Mouse (Mus musculus): ENCODE measurements around the gene Trnau1ap.
A peak's percentile ranks its signal among the peaks of the same experiment; 100 is the strongest.
"Not testable (repeated sequence)": the region's sequence is repeated elsewhere in the genome, so short reads cannot be mapped to it uniquely, and the experiment has no call there.

Trnau1ap gene

DNA sequence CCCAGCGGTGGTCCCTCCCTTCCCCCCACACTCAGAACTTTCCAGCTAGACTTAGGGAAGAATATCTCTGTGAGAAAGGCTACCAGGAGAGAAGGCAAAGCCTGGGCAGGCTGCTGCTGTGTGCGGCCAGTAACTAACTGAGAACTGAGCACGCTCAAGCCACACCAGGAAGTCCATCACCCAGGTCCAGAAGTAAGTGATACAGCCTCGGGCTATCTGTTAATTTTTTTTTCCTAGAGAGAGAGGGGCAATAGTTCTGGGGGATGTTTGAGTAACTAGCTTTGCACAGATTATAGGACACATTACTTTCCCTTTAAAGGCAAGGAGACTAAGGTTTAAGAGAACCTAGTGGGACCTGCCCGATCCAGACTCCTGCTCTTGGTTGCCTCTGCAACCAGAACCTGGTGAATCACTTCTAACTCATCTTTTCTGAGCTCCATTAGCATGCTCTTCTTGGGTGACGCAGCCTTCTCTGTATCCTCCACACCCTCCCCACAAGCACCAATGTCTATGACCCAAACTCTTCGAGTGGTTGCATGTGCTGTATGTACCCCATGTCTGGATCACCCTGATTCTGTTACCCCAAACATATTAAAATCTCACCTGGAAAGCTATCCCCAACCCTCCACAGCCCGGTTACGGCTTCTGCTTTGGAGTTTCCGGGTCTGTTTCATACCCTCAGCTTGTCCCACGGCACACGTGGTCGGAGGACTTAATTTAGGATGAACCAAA lies 15.2 kb upstream of the Trnau1ap start:
- DNase-seq (ENCODE audit: low read depth, low spot score), result no peak

DNA sequence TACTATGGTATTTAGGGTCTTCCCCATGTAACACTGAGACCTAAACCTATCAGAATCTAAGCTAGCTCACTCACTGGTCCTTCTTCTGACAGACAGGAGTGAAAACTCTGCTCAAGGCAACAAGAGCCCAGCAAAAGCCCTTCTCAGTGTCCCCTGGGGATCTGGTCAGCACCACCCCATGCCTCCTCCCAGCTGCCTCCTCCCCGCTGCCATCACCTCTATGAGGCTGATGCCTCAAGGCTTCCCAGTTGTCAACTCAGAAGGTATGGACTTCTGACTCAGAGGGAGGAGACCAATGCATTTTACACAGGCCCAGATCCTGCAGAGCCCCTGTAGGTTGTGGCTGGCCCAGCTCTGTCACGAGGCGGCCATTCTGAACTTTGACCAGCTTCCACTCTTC lies 12.1 kb upstream of the Trnau1ap start:
- DNase-seq (ENCODE audit: low read depth, low spot score), result no peak

DNA sequence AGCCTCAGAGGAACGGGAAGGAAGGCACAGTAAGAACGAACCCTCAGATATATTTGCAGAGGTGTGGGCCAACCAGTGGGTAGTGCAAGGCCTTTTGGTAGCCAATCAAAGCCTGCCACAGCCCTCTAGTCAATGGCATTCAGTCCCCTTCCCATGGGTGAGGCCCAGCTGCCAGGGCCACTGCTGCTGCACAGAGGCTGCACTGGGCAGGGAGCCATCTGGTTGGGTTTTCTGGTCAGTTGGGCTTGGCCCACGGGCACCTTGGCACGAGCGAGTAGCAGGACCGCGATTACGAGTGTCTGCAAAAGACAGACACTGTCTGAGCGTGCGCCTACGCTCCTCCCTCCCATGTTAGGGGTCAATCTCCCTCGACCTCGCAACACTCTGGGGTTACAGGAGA lies 9.6 kb upstream of the Trnau1ap start:
- DNase-seq (ENCODE audit: low read depth, low spot score), result no peak

DNA sequence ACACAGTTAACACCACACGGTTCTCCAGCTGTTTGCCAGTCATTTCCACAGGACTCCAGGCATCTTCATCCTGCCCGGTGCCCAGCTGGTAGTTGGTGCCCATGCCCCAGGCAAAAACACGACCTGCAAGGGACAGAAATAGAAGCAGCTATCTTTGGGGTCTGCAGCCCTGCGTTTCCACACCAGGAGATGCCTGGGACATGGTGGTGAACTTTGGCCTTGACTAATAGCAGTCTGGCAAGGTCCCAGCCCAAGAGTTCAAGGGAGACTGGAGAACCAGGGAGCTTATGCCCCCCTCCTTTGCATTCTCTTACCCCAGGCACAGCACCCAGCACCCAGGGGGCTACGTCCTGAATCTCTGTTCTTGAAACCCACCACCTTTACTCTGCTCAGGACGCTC lies 3.5 kb upstream of the Trnau1ap start:
- no peak for DNase-seq (ENCODE audit: low read depth, low spot score)

DNA sequence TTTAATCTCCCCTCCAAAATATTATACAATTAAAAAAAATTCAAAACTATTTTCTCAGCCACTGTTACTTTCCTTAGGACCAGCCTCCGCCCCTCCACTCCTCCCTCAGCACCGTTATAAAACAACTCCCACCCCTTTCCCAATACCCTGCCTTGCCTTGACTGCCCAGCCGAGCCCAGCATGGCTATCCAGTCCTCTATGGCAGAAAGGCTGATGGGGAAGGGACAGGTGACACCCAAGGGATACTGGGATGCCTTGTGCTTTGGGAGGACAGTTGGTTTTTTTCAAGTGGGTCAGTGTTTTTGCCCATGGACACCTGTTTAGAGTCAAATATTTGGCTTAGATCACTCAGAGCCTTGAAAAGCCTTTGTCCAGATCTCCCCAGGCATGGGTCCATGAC lies 2.6 kb upstream of the Trnau1ap start:
- no peak for DNase-seq (ENCODE audit: low read depth, low spot score)

DNA sequence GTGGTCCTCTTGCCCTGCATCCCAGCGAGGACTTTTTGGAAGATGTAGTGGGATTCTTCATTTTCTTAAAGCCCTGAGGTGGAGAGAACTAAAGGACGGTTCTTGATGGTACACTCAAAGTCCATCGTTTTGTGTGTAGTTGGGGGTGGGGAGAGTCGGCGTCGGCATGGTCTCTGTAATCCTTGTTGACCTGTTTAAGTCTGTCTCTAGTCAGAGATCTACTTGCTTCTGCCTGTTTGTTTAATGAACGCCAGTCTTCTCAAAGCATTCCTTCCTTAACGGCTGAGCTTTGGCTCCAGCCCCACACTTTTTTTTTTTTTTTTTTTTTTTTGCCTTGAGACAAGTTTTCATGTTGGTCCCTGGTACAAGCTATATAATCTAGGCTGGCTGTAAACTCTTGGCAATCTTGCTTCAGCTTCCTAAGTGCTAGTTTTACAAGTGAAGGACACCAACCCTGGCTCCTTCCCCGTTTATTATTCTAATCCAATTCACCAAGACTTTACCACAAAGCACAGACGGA lies 557 bp upstream of the Trnau1ap start:
- DNase-seq (ENCODE audit: low read depth, low spot score), result no peak

DNA sequence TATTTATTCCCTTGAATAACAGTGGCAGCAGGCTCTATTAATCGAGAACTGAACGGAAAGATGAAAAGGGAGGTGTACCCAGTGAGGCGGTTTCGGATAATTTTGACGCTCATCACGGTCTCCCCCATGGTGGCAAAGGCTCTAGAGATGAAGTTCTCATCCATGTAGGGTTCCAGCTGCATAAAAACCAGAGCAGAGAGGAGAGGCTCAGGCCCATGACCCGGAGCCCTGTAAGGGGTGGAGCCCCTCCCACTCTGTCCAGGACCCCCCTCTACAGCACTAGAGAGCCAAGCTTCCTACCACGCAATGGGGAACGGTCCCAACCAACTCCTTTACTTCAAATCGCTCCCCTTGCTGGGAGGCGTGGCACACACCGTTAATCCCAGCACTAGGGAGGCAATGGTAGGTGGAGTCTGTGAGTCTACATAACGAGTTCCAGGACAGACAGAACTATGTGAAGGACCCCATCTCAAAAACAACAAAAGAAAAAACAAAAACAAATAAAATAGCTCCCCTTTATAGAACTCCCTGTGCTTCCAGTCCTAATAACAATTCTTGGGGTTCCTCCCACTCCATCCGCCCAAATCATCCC lies 851 bp downstream of the Trnau1ap start:
- no peak for DNase-seq (ENCODE audit: low read depth, low spot score)

DNA sequence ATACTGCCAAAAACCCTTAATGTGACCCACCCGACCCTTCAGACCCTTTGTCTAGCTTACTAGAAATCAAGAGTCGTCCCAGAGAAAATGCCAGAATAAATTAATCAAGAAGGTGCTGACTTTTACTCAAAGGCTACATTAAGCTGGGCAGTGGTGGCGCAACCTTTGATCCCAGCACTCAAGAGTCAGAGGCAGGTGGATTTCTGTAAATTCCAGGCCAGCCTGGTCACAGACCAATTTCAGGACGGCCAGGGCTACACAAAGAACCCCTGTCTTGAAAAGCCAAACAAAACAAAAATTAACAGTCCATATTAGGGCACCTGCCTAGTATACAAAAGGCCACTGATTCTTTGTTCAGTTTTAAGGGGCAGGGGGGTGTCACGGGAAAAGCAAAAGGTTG lies 2.9 kb downstream of the Trnau1ap start:
- DNase-seq (ENCODE audit: low read depth, low spot score), result no peak

DNA sequence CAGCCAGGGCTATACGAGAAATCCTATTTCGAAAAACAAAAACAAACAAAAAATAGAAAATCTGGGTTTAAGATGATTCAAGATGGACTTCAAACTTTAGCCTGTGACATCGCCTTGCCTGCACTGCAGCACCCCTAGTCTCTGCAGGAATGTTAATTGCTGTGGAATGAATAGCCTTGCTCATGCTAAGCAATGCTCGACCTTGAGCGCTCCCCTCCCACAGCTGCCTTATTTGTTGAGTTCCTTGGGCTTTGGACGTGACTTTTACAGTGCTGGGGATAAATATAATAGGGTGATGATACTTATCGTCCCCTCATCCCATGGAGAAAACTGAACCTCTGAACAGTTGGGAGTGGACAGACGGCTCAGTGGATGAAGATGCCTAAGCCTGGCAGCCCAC lies 13.6 kb downstream of the Trnau1ap start:
- no peak for DNase-seq (ENCODE audit: low read depth, low spot score)

DNA sequence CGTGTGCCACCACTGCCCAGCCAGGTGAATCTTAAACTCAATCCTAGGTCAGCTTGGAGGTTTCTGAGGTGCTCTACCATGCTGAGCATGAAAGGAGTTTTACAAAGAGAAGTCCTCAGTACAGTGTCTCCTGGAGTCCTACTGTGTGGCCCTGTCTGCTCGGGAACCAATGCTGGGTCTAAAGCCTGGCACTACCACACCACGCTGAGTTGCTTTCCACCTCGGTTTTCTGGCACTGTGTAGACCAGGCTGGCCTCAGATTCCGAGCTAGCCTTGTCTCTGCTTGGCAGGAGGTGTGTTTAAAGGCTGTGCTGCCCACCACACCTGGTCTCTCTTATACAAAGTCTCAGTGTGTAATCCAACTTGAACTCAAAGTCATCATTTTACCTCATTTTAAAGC lies 16.7 kb downstream of the Trnau1ap start:
- no peak for DNase-seq (ENCODE audit: low read depth, low spot score)

DNA sequence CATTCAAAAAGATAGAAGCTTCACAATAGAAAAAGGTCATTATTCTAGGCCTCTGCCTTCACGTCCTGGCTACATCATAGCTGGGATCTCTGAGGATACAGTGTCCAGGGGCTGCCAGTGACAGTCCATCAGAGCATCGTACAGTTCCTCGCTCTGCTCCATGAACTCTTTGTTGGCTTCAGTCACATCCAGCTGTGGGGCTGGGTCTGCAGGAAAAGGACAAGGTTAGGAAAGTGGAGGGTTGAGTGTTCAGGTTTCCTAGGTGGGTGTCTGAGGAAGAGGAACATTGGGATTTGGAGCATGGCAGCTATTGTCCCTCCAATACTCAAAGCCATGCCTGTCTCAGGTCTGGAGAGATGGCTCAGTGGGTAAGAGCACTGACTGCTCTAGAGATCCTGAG lies 17.5 kb downstream of the Trnau1ap start:
- no peak for DNase-seq (ENCODE audit: low read depth, low spot score)

DNA sequence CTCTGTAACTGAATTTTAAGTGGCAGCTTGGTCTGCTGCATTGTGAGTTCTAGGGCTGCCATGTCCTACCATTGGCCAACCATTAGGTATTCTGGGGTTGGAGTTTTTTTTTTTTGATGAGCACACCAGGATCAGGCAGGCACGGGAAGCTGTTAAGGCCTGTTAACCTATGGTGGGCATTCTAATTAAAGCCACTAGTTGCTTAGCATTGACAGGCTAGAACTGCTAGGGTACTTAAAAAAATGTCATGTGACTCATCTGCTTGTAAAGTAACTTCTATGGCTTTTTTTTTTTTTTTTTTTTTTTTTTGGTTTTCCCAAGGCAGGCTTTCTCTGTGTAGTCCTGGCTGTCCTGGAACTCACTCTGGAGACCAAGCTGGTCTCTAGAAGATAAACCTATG lies 18.1 kb downstream of the Trnau1ap start:
- no peak for DNase-seq (ENCODE audit: low read depth, low spot score)

DNA sequence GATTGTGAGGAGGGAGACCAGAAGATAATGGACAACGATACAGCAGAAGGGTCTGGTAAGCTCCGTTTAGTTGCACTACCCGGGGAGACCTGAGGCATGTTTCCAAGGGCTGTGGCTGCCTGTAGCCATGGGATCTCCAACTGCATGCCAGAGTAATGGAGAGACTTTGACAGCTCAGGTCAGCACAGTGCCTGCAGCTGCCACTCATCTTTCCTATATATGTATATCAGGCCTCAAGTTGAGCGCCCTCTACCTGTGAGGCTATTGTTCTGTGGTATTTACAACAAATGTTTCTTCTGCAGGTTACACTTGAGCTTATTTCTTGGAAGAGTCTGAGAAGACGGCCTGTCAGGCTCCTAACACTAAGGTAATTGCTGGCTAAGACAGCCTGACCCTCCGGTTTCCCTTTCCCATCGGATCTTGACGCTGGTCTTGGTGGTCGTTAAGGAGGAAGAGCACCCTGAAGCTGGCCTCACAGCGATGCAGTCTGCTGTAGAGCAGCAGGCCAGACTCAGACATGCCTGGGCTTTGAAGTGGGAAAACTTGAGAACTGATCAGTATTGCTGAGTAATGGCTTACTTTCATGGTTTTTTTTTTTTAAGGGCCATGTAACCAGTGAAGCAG lies 19.4 kb downstream of the Trnau1ap start:
- peak; percentile 58 for DNase-seq (ENCODE audit: low read depth, low spot score)

DNA sequence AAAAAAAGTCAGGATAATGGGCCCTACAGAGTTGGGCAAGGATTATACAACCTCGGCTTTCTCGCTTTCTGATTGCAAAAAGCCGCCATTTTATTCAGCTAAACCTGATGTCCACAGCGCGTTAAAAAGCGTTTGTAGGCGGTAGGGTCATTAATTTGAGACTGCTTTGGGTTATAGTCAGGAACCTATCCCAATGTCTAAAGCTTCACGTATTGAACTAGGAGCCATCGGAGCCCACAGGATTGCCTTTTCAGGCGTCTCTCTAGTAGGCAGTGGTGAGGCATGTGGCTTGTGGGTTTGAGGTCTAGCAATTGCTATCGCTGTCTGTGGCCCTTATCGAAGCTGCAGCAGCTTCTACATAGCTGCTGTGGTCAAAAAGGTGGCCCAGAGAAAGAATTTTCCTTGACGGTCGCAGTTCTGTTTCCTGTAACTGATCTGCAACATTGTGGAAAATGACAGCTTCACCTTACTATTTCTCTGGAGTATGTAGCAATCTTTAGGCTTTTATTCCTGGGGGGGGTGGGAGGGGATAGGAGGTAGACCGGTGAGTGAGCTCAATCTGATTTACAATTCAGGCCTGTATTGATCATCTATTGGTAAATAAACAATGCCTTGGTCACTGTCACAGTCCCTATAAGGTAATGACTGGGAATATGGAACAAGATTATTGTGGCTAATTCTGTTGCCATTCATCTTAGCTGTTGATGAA lies 20.0 kb downstream of the Trnau1ap start:
- DNase-seq (ENCODE audit: low read depth, low spot score), result no peak

DNA sequence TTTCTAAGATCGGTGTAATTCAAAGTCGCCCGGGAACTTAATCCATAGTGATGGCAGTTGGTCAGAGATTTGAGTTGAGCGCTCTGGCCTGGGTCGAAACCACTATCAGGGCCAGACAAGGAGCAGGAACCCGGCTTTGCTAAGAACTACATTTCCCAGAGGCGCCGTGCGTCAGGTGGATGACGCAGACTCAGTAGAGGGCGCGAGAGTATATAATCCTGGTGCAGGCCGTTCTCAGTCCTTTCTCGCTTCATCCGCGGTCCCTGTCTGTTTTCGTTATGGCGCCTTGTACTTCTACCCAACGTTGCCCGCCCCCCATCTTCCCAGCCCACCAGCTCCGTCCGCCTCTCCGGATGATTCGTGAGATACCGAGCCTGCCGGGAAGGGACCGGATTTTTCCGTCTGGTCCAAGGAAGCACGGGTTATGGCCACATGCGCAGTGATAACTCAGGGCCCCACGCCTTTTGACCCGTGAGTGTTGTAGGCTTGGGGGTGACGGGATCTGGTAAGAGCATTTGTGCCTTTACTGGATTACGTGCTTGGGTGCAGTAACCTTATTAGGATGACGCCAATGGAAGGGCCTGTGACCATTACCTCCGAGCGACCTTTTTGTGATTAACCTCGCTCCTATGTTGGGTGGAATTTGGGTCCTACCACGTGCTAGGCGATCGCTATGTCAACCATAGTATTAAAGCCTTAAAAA lies 20.8 kb downstream of the Trnau1ap start:
- DNase-seq (ENCODE audit: low read depth, low spot score), result peak; percentile 96

DNA sequence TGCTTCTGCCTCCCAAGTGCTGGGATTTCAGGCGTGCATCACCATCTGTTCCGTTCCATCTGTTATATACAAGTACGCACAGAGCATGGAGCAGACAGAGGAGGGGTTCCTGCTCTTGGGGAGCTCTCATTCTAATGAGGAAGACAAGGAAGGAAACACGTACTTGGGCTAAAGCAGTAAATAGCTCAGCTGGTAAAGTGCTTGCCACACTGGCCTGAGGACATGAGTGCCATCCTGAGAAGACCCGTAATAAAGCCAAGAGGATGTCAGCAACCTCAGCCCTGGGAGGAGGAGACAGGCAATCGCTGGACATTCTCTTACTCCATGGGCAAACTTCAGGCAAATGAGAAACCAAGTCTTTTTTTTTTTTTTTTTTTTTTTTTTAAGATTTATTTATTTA lies 23.3 kb downstream of the Trnau1ap start:
- no peak for DNase-seq (ENCODE audit: low read depth, low spot score)

DNA sequence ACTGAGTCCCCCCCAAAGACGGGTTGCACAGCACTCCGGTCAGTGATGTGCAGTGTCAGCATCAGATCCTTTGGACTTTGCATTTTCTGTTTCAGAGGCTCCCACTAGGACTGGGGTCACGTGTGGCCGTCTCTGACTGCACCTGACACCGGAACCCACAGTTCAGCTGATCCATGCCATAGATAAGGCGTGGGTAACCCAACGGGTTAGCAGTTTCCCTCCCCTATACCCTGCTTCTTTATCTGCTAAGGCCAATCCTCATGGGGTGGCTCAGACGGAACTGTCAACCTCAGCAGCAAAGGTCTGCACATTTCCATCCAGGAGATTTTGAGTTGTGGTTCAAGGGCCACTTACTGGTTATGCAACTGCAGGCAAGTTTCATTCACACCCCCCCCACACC lies 24.1 kb downstream of the Trnau1ap start:
- no peak for DNase-seq (ENCODE audit: low read depth, low spot score)

DNA sequence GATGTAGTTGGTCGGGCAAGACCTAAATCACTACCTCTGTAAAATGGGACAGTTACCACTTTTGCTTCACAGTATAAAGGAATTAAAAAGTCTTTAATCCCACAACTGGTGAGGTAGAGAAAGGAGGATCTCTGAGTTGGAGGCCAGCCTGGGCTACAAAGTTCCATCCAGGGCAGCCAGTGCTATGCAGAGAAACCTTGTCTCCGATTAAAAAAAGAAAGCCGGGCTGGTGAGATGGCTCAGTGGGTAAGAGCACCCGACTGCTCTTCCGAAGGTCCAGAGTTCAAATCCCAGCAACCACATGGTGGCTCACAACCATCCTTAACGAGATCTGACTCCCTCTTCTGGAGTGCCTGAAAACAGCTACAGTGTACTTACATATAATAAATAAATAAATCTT lies 25.9 kb downstream of the Trnau1ap start:
- DNase-seq (ENCODE audit: low read depth, low spot score), result not testable (repeated sequence)

DNA sequence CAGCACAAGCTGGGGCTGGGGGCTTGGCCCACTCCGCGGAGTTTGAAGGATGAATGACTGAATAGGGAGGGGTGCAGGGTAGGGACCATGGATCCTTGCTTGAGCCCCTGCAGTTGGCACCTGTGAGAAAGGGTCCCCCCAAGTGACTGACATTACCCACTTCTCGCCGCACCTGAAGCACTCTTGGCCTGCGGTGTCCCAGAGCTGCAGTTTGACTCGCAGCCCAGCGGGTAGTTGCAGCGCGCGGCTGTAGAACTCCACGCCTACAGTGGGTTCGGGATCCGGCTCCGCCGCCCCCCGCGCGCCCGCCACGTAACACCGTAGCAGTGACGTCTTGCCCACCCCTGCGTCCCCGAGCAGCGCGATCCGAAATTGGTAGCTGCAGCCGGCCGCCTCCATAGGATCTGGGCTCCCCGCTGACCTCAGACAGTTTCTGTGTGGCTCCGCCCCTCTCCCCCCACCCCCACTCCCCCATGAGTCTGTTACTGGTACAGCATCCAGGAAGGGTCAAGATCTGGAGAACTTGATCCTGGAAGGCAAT lies 26.3 kb downstream of the Trnau1ap start, which contains the start of gene Rab42:
Gene Rab42, minus strand, starts transcription at position 447 of the 541 bp plus-strand sequence.
- peak; percentile 28 for DNase-seq (ENCODE audit: low read depth, low spot score)

DNA sequence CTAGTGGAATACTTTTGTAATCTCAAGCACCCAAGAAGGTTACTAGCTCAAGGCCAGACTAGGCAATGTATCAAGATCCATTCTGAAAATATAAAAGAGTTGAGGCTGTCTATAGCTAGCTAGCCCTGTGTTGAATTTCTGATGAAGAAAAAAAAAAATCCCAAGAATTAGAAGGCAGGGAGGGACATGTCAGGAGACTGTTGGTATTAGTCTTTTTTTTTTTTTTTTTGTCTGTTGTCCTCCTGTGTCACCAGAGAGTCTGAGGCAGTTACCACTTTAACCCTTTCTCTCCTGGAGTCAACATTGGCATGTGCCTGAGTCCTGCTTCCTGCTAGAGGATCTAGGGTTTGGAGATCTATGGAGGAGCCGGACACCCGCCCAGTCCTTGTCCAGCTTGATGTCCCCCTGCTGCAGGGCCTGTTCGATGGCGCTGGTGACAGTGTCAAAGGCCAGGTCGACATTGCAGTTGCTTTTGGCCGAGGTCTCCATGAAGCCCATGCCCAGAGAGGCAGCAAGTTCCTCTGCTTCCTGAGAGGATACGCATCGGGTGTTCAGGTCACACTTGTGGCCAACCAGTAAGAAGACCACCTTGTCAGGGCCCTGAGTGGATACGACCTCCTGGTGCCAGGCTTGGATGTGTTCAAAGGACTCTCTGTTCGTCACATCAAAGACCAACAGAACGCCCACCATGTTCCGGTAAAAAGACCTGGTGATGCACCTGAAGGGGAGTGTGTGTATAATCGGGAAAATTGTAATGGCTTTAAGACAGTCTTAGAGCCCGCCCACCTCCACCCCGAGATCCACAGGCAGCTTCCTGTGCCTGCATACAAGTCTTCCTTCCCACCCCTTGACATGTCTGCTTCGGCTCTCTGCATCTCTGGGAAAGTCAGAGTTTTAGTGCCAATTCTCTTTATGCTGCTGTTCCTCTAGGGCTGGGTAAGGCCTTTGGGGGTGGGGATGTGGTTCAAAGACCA lies 27.1 kb downstream of the Trnau1ap start:
- DNase-seq (ENCODE audit: low read depth, low spot score), result no peak
